Mouse (Mus musculus): ENCODE measurements around the gene Mesp1.
A peak's percentile ranks its signal among the peaks of the same experiment; 100 is the strongest.
"Not testable (repeated sequence)": the region's sequence is repeated elsewhere in the genome, so short reads cannot be mapped to it uniquely, and the experiment has no call there.

Gene Mesp1

DNA sequence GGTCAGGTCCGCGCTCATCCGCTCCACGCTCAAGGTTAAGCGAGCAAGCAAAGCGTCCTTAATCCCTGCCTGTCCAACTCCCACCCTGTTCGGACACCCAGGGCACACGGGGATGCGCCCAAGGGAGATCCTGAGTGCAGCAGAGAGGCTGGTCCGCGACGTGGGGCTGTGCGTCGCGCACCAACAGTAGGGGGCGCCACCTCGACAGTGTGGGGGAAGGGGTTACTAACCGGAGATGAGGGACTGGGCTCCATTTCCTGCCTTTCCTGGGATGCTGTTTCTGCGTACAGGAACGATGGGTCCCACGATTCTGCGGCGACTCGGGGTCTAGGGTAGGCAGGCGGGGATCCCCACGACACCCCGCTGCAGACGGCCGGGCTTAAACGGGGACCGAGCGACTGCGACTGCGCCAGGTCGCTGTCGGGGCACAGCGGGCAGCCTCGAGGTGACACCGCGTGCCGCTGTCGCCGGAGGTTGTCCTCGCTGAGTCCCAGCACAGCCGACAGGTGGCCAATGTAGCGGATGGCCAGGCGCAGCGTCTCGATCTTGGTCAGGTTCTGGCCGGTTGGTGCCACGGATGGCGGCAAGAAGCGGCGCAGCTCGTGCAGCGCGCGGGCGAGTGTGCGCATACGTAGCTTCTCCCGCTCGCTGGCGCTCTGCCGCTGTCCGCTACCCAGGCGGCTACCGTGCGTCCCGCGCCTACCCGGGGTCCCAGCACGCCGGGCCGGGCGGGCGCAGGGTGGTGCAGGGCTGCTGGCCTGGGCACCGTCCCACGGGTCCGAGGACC lies 760 bp downstream of the Mesp1 start:
- no peak for DNase-seq (ENCODE audit: low spot score in 2 of 2)

GRCm38 (mm10) chr7:79789812-79790211 lies 3.8 kb downstream of the Mesp1 start:
- DNase-seq (ENCODE audit: low spot score in 2 of 2): not testable (repeated sequence)

- DNase-seq (ENCODE audit: low spot score in 2 of 2): peak; percentile 84 to 85
Observed at GRCm38 (mm10) chr7:79786295-79786694, 7.3 kb downstream of the Mesp1 start.

GRCm38 (mm10) chr7:79782516-79782855 lies 11.1 kb downstream of the Mesp1 start:
- DNase-seq (ENCODE audit: low spot score in 2 of 2): no peak

DNA sequence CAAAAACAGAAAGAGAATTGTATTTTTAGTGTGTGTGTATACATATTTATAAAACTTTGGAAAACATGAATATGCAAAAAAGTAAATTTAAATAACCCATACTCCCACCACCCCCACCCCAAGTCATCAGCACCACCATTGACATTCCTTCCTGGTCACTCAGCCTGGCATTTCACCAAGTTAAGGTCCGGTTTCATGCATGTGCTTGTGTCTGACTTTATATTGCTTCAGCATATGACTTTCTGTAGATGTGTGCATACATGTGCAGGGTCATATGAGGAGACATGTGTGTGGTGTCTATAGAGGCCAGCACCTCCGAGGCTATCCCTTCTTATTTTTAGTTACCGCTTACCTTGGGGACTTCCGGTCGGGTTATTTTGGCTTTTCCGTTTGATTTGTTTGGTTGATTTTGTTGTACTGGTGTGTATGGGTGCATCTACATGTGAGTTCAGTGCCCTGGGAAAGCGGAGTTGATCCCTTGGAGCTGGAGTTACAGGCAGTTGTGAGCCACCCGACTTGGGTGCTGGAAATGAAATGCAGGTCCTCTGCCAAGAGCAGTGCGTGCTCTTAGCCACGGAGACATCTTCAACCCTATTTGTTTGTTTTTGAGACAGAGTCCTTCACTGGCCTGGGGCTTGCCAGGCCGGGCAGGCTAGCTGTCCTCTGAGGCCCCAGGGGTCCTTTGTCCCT lies 11.6 kb downstream of the Mesp1 start:
- DNase-seq (ENCODE audit: low spot score in 2 of 2): no peak

DNA sequence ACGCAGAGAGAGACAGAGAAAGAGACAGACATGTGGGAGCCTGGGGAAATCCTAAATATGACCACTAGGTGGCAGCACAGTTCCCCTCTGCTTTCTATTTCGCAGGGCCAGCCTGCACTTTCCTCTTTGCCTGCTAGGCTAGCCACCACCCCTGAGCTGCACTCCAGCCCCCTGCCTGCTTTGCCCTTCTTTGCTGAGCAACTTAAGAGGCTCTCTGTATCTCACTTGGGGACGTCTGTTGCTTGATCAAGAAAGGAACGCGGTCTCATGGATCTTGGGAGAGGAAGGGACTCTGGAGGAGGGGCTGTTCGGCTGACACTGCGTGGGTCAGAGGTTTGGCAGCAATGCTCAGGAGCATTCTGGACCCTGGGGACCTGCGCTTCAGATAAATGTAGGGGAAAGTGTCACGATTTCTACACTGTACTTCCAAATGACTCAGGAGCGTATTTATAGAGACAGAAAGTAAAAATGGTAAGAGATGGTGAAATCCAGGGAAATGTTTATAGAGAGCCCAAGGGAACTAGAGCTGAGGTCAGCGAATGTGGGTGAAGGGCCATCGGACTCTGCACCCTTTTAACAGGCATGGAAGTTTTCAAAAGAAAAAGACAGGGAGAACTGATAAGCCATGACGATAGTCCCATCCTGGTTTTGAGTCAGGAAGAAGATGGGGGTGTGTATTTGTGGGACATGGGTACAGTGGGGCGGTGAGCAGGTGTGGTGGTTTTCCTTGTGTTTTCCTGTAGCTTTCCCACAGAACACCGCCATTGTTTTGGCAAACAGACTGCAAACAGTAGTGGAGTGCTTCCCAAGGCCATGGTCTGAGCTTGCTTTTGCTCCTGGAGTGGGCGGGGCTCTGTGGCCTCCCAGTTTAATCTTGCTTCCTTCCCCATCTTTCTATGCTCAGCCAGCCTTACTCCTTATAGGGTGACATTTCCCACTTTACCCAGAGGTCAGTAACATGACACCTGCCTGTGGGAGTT lies 12.7 kb downstream of the Mesp1 start:
- DNase-seq (ENCODE audit: low spot score in 2 of 2): peak; percentile 78 to 84

DNA sequence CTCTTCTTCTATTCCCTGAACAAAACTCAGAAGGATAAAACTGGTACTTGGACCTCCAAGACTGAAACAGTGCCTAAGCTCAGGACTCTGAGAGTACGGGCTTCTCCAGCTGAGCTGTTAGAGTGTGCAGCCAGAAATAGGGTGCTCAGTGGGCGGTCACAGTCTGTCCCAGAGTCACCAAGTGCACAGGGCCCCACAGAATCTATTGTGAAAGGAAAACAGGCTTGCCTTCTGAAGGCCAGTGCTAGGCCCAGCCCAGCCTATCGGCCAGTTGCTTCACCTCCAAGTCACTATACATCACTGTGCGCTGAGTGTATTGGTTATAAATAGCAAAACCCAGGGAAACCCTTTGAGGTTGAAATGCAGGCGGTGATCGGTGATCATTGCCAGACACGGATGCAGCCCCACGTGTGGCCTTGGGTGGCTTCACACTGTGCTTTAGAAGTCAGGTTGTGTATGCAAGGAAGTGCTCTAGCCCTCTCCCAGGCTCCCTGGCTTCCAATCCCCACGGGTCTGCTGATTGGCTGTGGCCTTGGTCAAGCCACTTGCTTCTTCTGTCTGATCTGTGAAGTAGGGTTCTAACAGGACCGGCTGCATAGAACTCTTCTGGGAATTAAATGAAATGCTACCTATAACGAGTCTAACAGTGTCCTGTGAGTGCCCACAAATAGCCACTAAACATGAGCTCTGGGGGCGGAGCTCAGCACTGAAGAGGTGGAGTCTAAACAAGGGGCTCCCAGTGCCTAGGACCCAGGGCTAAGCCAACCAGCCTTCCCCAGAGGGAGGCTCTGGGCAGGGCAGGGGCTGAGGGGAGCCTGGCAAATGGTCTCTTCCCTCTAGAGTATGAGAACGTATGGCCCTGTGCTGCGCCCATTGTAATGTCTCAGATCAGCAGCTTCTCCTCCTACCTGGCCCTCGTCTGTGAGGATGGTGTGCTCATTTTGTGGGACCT lies 21.8 kb downstream of the Mesp1 start:
- peak; percentile 43 to 46 for DNase-seq (ENCODE audit: low spot score in 2 of 2)

- no peak for DNase-seq (ENCODE audit: low spot score in 2 of 2)
Observed at GRCm38 (mm10) chr7:79769664-79770063, 23.9 kb downstream of the Mesp1 start.

DNA sequence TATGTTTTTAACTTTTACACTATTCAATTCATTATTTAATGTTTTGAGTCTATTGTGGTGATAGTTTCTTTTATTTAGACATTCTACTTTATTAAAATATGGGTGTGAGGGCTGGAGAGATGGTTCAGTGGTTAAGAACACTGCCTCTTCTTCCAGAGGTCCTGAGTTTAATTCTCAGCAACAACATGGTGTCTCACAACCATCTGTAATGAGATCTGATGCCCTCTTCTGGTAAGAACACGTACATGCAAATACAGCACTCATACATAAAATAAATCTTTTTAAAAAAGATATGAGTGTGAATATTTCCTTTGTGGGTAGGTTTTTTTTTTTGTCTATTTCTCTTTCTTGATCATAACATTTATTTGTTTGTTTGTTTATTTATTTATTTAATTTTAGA lies 27.6 kb downstream of the Mesp1 start:
- DNase-seq (ENCODE audit: low spot score in 2 of 2): no peak

DNA sequence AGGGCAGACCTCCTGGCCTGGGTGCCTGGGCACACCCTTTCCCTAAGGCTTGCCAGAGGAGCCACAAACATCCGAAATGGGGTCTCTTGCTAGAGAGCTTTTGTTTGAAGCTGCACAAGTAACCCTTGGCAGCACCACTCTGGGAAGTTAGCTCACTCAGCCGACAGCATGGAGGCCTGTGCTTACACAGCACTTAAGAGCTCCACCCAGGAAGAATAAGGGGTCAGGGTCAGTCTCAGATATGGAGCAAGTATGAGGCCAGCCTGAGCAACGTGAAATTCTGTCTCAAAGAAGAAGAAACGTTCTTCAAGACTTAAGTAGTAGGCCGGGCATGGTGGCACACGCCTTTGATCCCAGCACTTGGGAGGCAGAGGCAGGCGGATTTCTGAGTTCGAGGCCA lies 31.5 kb downstream of the Mesp1 start:
- DNase-seq (ENCODE audit: low spot score in 2 of 2): no peak

DNA sequence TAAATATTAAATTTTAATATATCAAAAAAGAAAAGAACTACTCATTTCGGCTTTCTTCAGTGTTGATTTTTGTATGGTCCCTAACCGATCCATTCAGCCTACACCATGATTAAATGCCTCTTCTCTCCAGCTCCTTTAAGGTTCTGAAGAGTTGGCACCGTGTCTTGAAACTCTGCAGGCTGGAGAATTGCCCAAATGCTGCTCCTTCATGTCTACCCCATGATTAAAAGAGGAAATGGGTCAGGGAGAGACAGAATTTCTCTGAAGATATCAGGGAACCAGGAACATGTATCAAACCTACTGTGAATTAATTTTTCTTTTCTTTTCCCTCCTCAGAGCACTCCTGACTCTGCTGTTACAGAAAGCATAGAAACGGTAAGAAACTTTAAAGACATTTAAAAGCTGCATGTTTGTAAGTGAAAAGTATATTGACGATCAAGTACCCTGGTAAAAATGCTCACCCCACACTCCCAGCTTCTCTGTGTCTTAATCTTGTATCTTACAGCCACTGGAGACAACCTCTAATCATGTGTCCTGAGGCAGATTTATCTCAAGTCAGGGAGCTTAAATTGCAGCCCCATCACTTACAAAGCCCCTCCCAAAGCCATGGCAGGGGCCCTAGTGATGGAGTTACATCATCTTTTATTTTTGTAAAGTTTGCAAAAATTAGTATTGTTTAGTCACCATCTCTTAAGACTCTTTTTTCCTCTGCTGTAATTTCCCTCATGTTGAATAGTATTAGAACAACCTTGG lies 32.3 kb downstream of the Mesp1 start:
- no peak for DNase-seq (ENCODE audit: low spot score in 2 of 2)

GRCm38 (mm10) chr7:79759766-79760165 lies 33.8 kb downstream of the Mesp1 start:
- no peak for DNase-seq (ENCODE audit: low spot score in 2 of 2)

- no peak for DNase-seq (ENCODE audit: low spot score in 2 of 2)
Observed at GRCm38 (mm10) chr7:79758176-79758575, 35.4 kb downstream of the Mesp1 start.

GRCm38 (mm10) chr7:79756334-79756733 lies 37.3 kb downstream of the Mesp1 start:
- no peak for DNase-seq (ENCODE audit: low spot score in 2 of 2)

GRCm38 (mm10) chr7:79749511-79749910 lies 44.1 kb downstream of the Mesp1 start:
- no peak for DNase-seq (ENCODE audit: low spot score in 2 of 2)

DNA sequence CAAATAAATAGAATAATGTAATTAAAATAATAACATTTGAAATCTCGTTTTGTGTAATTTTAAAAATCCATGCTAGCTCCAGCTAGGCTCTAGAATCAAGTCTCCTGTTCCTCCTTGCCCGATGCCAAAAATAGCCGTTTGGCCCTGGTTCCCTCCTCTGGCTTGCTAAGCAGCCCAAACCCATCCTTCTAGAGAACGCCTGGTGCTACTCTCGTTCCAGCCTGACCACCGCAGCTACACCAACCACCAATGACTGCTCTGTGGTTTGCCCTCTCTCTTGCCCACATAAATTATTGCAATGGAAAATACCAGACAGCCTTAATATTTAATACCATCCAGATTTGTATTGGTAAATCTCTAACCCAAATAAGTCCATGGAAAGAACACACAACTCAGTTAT lies 45.9 kb downstream of the Mesp1 start:
- no peak for DNase-seq (ENCODE audit: low spot score in 2 of 2)

DNA sequence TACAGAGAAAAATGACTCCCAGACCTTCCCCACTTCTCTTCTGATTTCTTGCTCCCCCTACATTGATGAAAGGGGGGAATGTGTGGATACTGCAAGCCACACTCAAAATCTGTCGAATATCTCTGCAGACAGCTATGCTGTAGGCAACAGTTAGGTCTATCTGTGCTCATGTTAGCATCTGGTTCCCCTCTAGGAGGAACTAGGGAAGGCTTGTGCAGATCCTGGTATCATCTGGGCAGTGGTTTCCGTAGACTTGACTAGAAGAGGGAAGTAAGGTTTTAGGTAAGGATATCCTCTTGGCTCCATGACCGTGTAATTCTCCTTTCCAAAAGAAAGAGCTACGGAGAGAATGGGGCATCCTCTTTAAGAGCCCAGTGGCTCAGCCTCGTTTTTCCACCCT lies 49.0 kb downstream of the Mesp1 start:
- no peak for DNase-seq (ENCODE audit: low spot score in 2 of 2)

DNA sequence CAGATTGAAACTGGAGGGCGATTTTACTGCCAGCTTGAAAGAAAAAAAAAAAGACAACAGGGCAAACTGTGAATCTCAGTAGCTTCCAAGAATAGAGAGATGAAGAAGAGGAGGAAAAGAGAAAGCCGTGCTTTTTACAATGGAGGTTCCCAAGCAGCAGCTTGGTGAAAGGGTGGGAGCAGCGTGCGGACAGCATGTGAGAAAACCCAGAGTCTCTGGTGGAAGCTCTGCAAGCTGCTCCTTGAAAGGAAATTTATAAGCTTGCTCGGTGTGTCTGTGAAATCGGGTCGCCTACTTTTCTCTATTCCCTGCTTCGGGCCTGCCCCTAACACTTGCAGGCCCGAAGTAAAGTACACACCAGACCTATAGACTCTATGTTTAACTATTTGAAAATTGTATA lies 49.5 kb downstream of the Mesp1 start:
- DNase-seq (ENCODE audit: low spot score in 2 of 2): peak in 1 of 2 experiments; percentile 31

- peak; percentile 72 to 80 for DNase-seq (ENCODE audit: low spot score in 2 of 2)
Observed at GRCm38 (mm10) chr7:79742659-79743536, 50.7 kb downstream of the Mesp1 start, which contains the start of the genes Pex11a and Wdr93. Gene Pex11a, minus strand, starts transcription at chr7:79743131. Gene Wdr93, plus strand, starts transcription at chr7:79743163.
